ENCODE assay signal across 8 mouse cellular contexts in genomic region chr5:122951913-122952641, GRCm38 (mm10). TPM values are rescaled to one million over a fixed set of nuclear protein-coding genes. Genes with fewer than 3 reads are reported as not detected.
A peak's percentile ranks its signal among the peaks of the same experiment; 100 is the strongest.
DNase-seq lines count a peak whose midpoint lies in the region; ATAC-seq and TF ChIP-seq lines count a peak whose summit lies in the region.

No protein-coding gene starts in this region.

- ATAC-seq in heart, postnatal 0 days (ENCODE audit: insufficient read depth, low read depth): peak; percentile 47
- ATAC-seq in midbrain, embryonic 12.5 days (ENCODE audit: low FRiP score, low read depth): no peak

- H3K4me3 ChIP-seq in heart, postnatal 0 days (ENCODE audit: low read depth, low read length): peak overlapping the region; percentile 45
- peak overlapping the region; percentile 42 for H3K4me3 ChIP-seq in midbrain, embryonic 12.5 days

- peak; percentile 5 to 30 for DNase-seq in adrenal gland, adult 18-20 months (ENCODE audit: low spot score in 2 of 2)
- no peak for DNase-seq in adrenal gland, adult 8-10 months
- peak; percentile 65 for DNase-seq in CD4-positive, CD25-positive, alpha-beta regulatory T cell, adult 2 months (ENCODE audit: low read depth, low spot score)
- DNase-seq in cerebellum, postnatal 36 days: peak; percentile 29 to 33
- peak; percentile 20 for DNase-seq in heart, postnatal 0 days (ENCODE audit: low spot score)
- peak; percentile 47 to 61 for DNase-seq in kidney, postnatal 4 days
- DNase-seq in testis, postnatal 10 days (ENCODE audit: low spot score): peak; percentile 47

- no peak for TF ChIP-seq EP300 in heart, postnatal 0 days (IDR thresholded peaks at IDR 0.05; ENCODE audit: low read depth)

- peak overlapping the region; percentile 45 for H3K9ac ChIP-seq in heart, postnatal 0 days (replicated peaks; ENCODE audit: low read depth, low read length)
- peak overlapping the region; percentile 58 for H3K9ac ChIP-seq in midbrain, embryonic 12.5 days (replicated peaks)

- peaks cover 18% of the 10 kb centered on the region for H3K4me1 ChIP-seq in heart, postnatal 0 days (ENCODE audit: control insufficient read depth, insufficient read depth)
- peaks cover 41% of the 10 kb centered on the region for H3K4me1 ChIP-seq in midbrain, embryonic 12.5 days

- 0 out of 2 replicates have a peak, but pooled peaks cover 5% of the 10 kb centered on the region for H3K27me3 ChIP-seq in heart, postnatal 0 days (ENCODE audit: control insufficient read depth, insufficient read depth, low read length)
- peaks cover 34% of the 10 kb centered on the region for H3K27me3 ChIP-seq in midbrain, embryonic 12.5 days

- peak overlapping the region; percentile 81 for H3K4me2 ChIP-seq in heart, postnatal 0 days (ENCODE audit: low read depth, low read length)
- H3K4me2 ChIP-seq in midbrain, embryonic 12.5 days (replicated peaks): peak overlapping the region; percentile 65

- H3K36me3 ChIP-seq in heart, postnatal 0 days (replicated peaks; ENCODE audit: control insufficient read depth, insufficient read depth, low read length): peaks cover 6% of the 10 kb centered on the region
- H3K36me3 ChIP-seq in midbrain, embryonic 12.5 days: 0 out of 2 replicates have a peak, but pooled peaks cover 12% of the 10 kb centered on the region

- H3K9me3 ChIP-seq in heart, postnatal 0 days (replicated peaks; ENCODE audit: control insufficient read depth, low read length): no peaks in the 10 kb centered on the region
- no peaks in the 10 kb centered on the region for H3K9me3 ChIP-seq in midbrain, embryonic 12.5 days

- WGBS in heart, postnatal 0 days: 5% methylated on average over 59 of the region's 59 CpGs
- 2% methylated on average over 59 of the region's 59 CpGs for WGBS in midbrain, embryonic 12.5 days

- peak overlapping the region; percentile 76 for H3K27ac ChIP-seq in heart, postnatal 0 days (ENCODE audit: low read depth)
- H3K27ac ChIP-seq in midbrain, embryonic 12.5 days (replicated peaks): no peak overlapping the region

- TF ChIP-seq CTCF in heart, postnatal 0 days (IDR thresholded peaks at IDR 0.05; ENCODE audit: low read depth): no peak

RNA-seq across cellular contexts. Expression of gene Kdm2b, which starts 37.5 kb away (rescaled TPM):
- total RNA-seq in adrenal gland, adult 18-20 months (2021): 10 to 100 TPM; 13.0 to 13.7 TPM
- total RNA-seq in adrenal gland, adult 8-10 months (2022): 10 to 100 TPM; 16.9 to 20.0 (median 18.5) TPM
- total RNA-seq in heart, postnatal 0 days (2014; rRNA removed; ENCODE audit: low replicate concordance): 29.3 and 38.8 TPM in 2 replicates
- polyA plus RNA-seq in heart, postnatal 0 days (2015; fragmentation: Nextera tagmentation; extraction: Ambion mirVana): 12.4 and 14.7 TPM in 2 replicates
- 108 and 115 TPM in 2 replicates for polyA plus RNA-seq in midbrain, embryonic 12.5 days (2016; fragmentation: Nextera tagmentation; extraction: Ambion mirVana)
